Mouse (Mus musculus) spleen, adult 18-20 months (tissue): Measurements from ENCODE around the gene Baz1b.
"Not testable (repeated sequence)": the region's sequence is repeated elsewhere in the genome, so short reads cannot be mapped to it uniquely, and the experiment has no call there.

ENCODE experiments used
- DNase-seq, 2 experiments: peaks; one replicate each; pipeline ENCODE4 v3.0.0; 2022; ENCODE audit warnings: mixed read lengths in 2 of 2

The Baz1b gene

GRCm38 (mm10) chr5:135180796-135181195 is 6.3 kb upstream of the Baz1b start:
- DNase-seq: no peak

- no peak for DNase-seq
Observed at GRCm38 (mm10) chr5:135181776-135182175, 5.3 kb upstream of the Baz1b start.

- DNase-seq: no peak
Observed at GRCm38 (mm10) chr5:135183131-135183861, 3.8 kb upstream of the Baz1b start.

- no peak for DNase-seq
Observed at GRCm38 (mm10) chr5:135185016-135185415, 2.0 kb upstream of the Baz1b start.

GRCm38 (mm10) chr5:135185596-135185995 is 1.5 kb upstream of the Baz1b start:
- no peak for DNase-seq

GRCm38 (mm10) chr5:135186231-135186620 is 838 bp upstream of the Baz1b start:
- DNase-seq: no peak

- DNase-seq: peak; percentile 18 to 77
Observed at GRCm38 (mm10) chr5:135187349-135188213, 517 bp downstream of the Baz1b start.

GRCm38 (mm10) chr5:135188214-135188554 is 1.1 kb downstream of the Baz1b start:
- DNase-seq: no peak

GRCm38 (mm10) chr5:135189281-135190022 is 2.4 kb downstream of the Baz1b start:
- no peak for DNase-seq

- DNase-seq: peak in 1 of 2 experiments; percentile 63
Observed at GRCm38 (mm10) chr5:135191620-135192019, 4.6 kb downstream of the Baz1b start.

- DNase-seq: no peak
Observed at GRCm38 (mm10) chr5:135192431-135192830, 5.4 kb downstream of the Baz1b start.

- DNase-seq: no peak
Observed at GRCm38 (mm10) chr5:135196367-135196766, 9.3 kb downstream of the Baz1b start.

- DNase-seq: no peak
Observed at GRCm38 (mm10) chr5:135202763-135203162, 15.7 kb downstream of the Baz1b start.

GRCm38 (mm10) chr5:135208197-135208596 is 21.1 kb downstream of the Baz1b start:
- DNase-seq: no peak

- no peak for DNase-seq
Observed at GRCm38 (mm10) chr5:135216871-135217270, 29.8 kb downstream of the Baz1b start.

- no peak for DNase-seq
Observed at GRCm38 (mm10) chr5:135220941-135221340, 33.9 kb downstream of the Baz1b start.

GRCm38 (mm10) chr5:135222066-135222465 is 35.0 kb downstream of the Baz1b start:
- DNase-seq: no peak

GRCm38 (mm10) chr5:135224169-135224568 is 37.1 kb downstream of the Baz1b start:
- DNase-seq: no peak

GRCm38 (mm10) chr5:135225879-135226278 is 38.8 kb downstream of the Baz1b start:
- not testable (repeated sequence) for DNase-seq

- no peak for DNase-seq
Observed at GRCm38 (mm10) chr5:135230186-135230585, 43.1 kb downstream of the Baz1b start.

GRCm38 (mm10) chr5:135233166-135233920 is 46.3 kb downstream of the Baz1b start:
- no peak for DNase-seq

GRCm38 (mm10) chr5:135236571-135236970 is 49.5 kb downstream of the Baz1b start:
- peak in 1 of 2 experiments; percentile 60 for DNase-seq

GRCm38 (mm10) chr5:135238832-135239231 is 51.8 kb downstream of the Baz1b start:
- no peak for DNase-seq
